Mouse (Mus musculus) small intestine, adult 2 months (tissue): Measurements from ENCODE around the gene Casp6. TPM values are rescaled to one million over a fixed set of nuclear protein-coding genes. Genes with fewer than 3 reads are reported as not detected.

Experiments used
- H3K27ac ChIP-seq: fragments of 200-500 bp; 2 replicates; pipeline ENCODE4 v1.5.1; 2012; ENCODE audit warnings: low read depth, low read length, control low read depth, inconsistent platforms; ENCODE audit not compliant: insufficient read depth
- H3K27me3 ChIP-seq: fragments of 200-500 bp; 2 replicates; pipeline ENCODE4 v1.6.1; 2012; ENCODE audit warnings: mild to moderate bottlenecking, moderate library complexity, low read length, inconsistent platforms; ENCODE audit not compliant: control insufficient read depth, insufficient read depth
- H3K36me3 ChIP-seq: fragments of 200-500 bp; 2 replicates; pipeline ENCODE4 v1.6.1; 2012; ENCODE audit warnings: mild to moderate bottlenecking, low read length, control low read depth, inconsistent platforms; ENCODE audit not compliant: control insufficient read depth, insufficient read depth
- H3K4me1 ChIP-seq: fragments of 200-500 bp; 2 replicates; pipeline ENCODE4 v1.6.1; 2012; ENCODE audit warnings: low read length, inconsistent platforms, mixed read lengths; ENCODE audit not compliant: control insufficient read depth, insufficient read depth, insufficient read length
- H3K4me3 ChIP-seq: fragments of 200-500 bp; 2 replicates; pipeline ENCODE4 v1.5.1; 2012; ENCODE audit warnings: low read depth, mild to moderate bottlenecking, control low read depth, inconsistent platforms, low read length, moderate library complexity
- CTCF ChIP-seq: fragments of 200-500 bp; IDR thresholded peaks from 2 replicates; pipeline ENCODE4 v1.5.1; 2012; ENCODE audit warnings: low read depth, mild to moderate bottlenecking, control low read depth, inconsistent platforms, low read length, moderate library complexity, mixed read lengths; ENCODE audit not compliant: insufficient replicate concordance, insufficient read length; ENCODE audit errors: extremely low read depth
- POLR2A ChIP-seq: fragments of 200-500 bp; IDR thresholded peaks from 2 replicates; pipeline ENCODE4 v1.6.1; 2012; ENCODE audit warnings: low read depth, mild to moderate bottlenecking, control low read depth, inconsistent platforms, low read length, moderate library complexity
- WGBS: fragments of 180-500 bp; shearing (Covaris S2); methylation state at CpG from one replicate; pipeline ENCODE4 v1.1.7; 2018; 5-methylcytosine and 5-hydroxymethylcytosine counted together
- polyA plus RNA-seq: library from polyadenylated mRNA; depleted of rRNA; stranded (reverse); fragments of >200 nt; gene quantifications from 2 replicates; pipeline ENCODE4 v1.2.3, GENCODE M21; 2012

Casp6 gene
- polyA plus RNA-seq, 1 experiment: 203 TPM

DNA sequence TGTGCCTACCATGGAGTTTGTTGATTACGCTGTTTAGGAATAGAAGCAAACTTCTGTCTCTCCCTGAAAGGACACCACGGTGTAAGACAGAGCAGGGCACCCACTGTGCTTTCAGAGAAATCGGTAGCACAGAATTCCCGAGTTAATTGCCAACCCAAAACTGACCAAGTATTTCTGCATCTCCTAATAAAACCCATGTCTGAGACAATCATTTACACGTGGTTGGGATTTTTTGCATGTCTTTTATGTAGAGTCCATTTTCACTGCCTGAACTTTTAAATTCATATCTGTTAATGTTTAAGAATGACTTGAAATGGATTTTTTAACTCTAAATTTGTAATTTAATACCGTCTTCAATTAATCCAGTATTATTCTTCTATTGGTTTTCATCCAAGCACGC, 22.4 kb downstream of the Casp6 start:
- H3K4me3 ChIP-seq: no peak overlapping the region
- TF ChIP-seq CTCF (no peak), POLR2A (no peak)
- no peaks in the 10 kb centered on the region for H3K27me3 ChIP-seq
- WGBS: 91% methylated on average over 7 of the region's 7 CpGs
- H3K27ac ChIP-seq: no peak overlapping the region
- H3K36me3 ChIP-seq: no peaks in the 10 kb centered on the region
- H3K4me1 ChIP-seq: no peaks in the 10 kb centered on the region

DNA sequence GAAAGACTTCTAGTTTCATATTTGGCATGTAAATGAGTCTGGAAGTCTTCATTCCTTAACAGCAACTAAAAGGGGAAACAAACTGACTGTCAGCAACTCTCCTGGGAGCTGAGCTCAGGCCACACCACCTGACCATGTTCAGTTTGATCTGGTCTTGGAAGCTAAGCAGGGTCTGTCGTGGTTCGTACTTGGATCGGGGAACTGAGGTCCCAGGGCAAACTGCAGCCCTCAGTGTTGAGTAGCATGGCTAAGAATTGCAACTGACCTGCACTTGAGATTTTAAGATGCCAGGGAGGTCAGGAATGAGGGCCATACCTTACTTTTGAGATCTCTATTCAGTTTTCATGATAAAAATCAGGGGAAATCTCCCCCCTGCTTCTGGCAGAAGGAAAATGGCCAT, 24.6 kb downstream of the Casp6 start:
- WGBS: 92% methylated on average over 3 of the region's 3 CpGs
- H3K27me3 ChIP-seq: no peaks in the 10 kb centered on the region
- TF ChIP-seq POLR2A (no peak), CTCF (no peak)
- no peaks in the 10 kb centered on the region for H3K4me1 ChIP-seq
- no peak overlapping the region for H3K4me3 ChIP-seq
- no peak overlapping the region for H3K27ac ChIP-seq
- H3K36me3 ChIP-seq: no peaks in the 10 kb centered on the region

- no peak for TF ChIP-seq POLR2A
- TF ChIP-seq CTCF: no peak
- Histone ChIP-seq H3K4me3 (no peak overlapping the region), H3K36me3 (no peaks in the 10 kb centered on the region), H3K27me3 (no peaks in the 10 kb centered on the region), H3K4me1 (no peaks in the 10 kb centered on the region), H3K27ac (no peak overlapping the region)
- WGBS: 67% methylated on average over 6 of the region's 6 CpGs
Measured at GRCm38 (mm10) chr3:129930213-129930778, 29.1 kb downstream of the Casp6 start.

- no peak for TF ChIP-seq POLR2A
- TF ChIP-seq CTCF: no peak
- H3K4me1 ChIP-seq: peaks cover 3% of the 10 kb centered on the region
- H3K27ac ChIP-seq: no peak overlapping the region
- H3K36me3 ChIP-seq: no peaks in the 10 kb centered on the region
- no peak overlapping the region for H3K4me3 ChIP-seq
- 44% methylated on average over 4 of the region's 4 CpGs for WGBS
- H3K27me3 ChIP-seq: no peaks in the 10 kb centered on the region
Measured at GRCm38 (mm10) chr3:129932443-129932842, 31.2 kb downstream of the Casp6 start.

DNA sequence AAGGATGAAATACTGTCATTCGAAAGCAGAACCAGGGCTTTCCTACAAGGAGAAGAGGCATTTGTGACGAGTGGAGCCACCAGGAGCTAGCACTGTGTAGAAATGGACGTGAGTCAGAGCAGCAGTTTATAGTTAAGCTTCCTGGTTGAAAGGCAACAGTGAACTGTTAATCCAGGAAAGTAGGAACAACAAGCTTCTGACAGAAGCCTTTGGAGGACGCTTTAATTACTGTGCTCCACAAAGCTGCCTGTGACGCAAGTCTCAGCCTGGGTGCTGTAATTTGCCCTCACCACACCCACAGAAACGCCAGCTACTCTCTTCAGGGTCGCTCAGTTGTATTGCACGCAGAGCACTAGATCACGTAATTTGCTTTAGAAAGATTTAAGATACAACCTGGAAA, 35.3 kb downstream of the Casp6 start:
- no peaks in the 10 kb centered on the region for H3K36me3 ChIP-seq
- TF ChIP-seq CTCF: no peak
- TF ChIP-seq POLR2A: no peak
- H3K27me3 ChIP-seq: no peaks in the 10 kb centered on the region
- H3K4me3 ChIP-seq: no peak overlapping the region
- H3K27ac ChIP-seq: no peak overlapping the region
- 23% methylated on average over 9 of the region's 9 CpGs for WGBS
- H3K4me1 ChIP-seq: peaks cover 5% of the 10 kb centered on the region

DNA sequence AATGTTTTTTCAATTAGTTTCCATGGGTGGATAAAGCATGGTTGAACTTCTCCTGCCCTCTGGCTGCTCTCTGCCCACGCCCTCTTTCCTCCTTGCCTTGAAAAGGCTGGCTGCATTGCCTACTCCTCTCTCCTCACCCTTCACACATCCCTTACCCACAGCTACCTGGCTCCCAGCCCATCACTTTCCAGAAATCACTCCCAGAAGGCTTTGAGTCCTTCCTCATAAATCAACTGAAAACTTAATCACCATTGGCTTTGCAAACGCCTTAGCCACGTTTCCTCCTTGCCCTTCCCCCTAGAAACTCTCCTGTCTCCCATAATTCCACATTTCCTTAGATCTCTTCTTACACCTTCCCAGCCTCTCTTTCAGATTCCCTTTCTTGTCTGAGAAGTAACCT, 36.6 kb downstream of the Casp6 start:
- WGBS: 15% methylated on average over 3 of the region's 3 CpGs
- TF ChIP-seq CTCF (no peak), POLR2A (no peak)
- Histone ChIP-seq H3K36me3 (no peaks in the 10 kb centered on the region), H3K4me3 (no peak overlapping the region), H3K27ac (no peak overlapping the region; the same call in 1 of the 2 replicates), H3K27me3 (no peaks in the 10 kb centered on the region), H3K4me1 (peaks cover 5% of the 10 kb centered on the region)

- no peak overlapping the region for H3K4me3 ChIP-seq
- no peaks in the 10 kb centered on the region for H3K27me3 ChIP-seq
- H3K36me3 ChIP-seq: no peaks in the 10 kb centered on the region
- H3K4me1 ChIP-seq: peaks cover 5% of the 10 kb centered on the region
- TF ChIP-seq POLR2A (no peak), CTCF (no peak)
- WGBS: 81% methylated on average over 7 of the region's 7 CpGs
- H3K27ac ChIP-seq: no peak overlapping the region
Measured at GRCm38 (mm10) chr3:129939058-129939457, 37.8 kb downstream of the Casp6 start.
